In genomic region chr12:73997297-73998127, GRCm38 (mm10) we compare ENCODE assay signal across 8 mouse cellular contexts. TPM values are rescaled to one million over a fixed set of nuclear protein-coding genes. Genes with fewer than 3 reads are reported as not detected.
A peak's percentile ranks its signal among the peaks of the same experiment; 100 is the strongest.
DNase-seq lines count a peak whose midpoint lies in the region; ATAC-seq lines count a peak whose summit lies in the region.

Gene Syt16, plus strand, starts transcription at chr12:73997661.

- no peaks in the 10 kb centered on the region for H3K4me1 ChIP-seq in kidney, embryonic 14.5 days (ENCODE audit: control insufficient read depth, insufficient read depth, low read length)
- peaks cover 11% of the 10 kb centered on the region for H3K4me1 ChIP-seq in hindbrain, embryonic 10.5 days (replicated peaks)
- H3K4me1 ChIP-seq in limb, embryonic 11.5 days (ENCODE audit: control insufficient read depth, insufficient read depth, low read length) = 0 out of 2 replicates have a peak, but pooled peaks cover 3% of the 10 kb centered on the region

- H3K9ac ChIP-seq in kidney, embryonic 14.5 days (ENCODE audit: low read depth, low read length) = peak within 1 kb of the TSS; percentile 60
- peak within 1 kb of the TSS; percentile 69 for H3K9ac ChIP-seq in limb, embryonic 11.5 days (ENCODE audit: low read length)

- ATAC-seq in kidney, embryonic 14.5 days (ENCODE audit: low FRiP score, low TSS enrichment) = peak; percentile 57; the same call in 1 of the 2 replicates
- peak; percentile 47; the same call in 1 of the 2 replicates for ATAC-seq in limb, embryonic 11.5 days (ENCODE audit: insufficient number of reproducible peaks, low FRiP score, low TSS enrichment, low read depth)

- under 1% methylated on average over 56 of the region's 67 CpGs for WGBS in kidney, embryonic 14.5 days
- 1% methylated on average over 67 of the region's 67 CpGs for WGBS in hindbrain, embryonic 10.5 days
- under 1% methylated on average over 57 of the region's 67 CpGs for WGBS in limb, embryonic 11.5 days

- H3K36me3 ChIP-seq in kidney, embryonic 14.5 days (ENCODE audit: control insufficient read depth, insufficient read depth, low read length) = no peaks in the 10 kb centered on the region
- no peaks in the 10 kb centered on the region for H3K36me3 ChIP-seq in hindbrain, embryonic 10.5 days
- no peaks in the 10 kb centered on the region for H3K36me3 ChIP-seq in limb, embryonic 11.5 days (ENCODE audit: control insufficient read depth, insufficient read depth, low read length)

- DNase-seq in kidney, postnatal 14 days = no peak
- DNase-seq in cerebellum, postnatal 36 days = peak; percentile 19 to 37
- DNase-seq in hindbrain, embryonic 10.5 days (ENCODE audit: low spot score) = peak; percentile 33
- peak; percentile 49 for DNase-seq in limb, embryonic 11.5 days (ENCODE audit: low spot score)
- DNase-seq in right cerebral cortex, adult 18-20 months = peak; percentile 74
- no peak for DNase-seq in adrenal gland, adult 18-20 months (ENCODE audit: low spot score in 2 of 2)
- no peak for DNase-seq in adrenal gland, postnatal 4 days (ENCODE audit: low spot score in 2 of 2)

- H3K27ac ChIP-seq in kidney, embryonic 14.5 days (ENCODE audit: low read depth, low read length) = no peak within 1 kb of the TSS
- peak within 1 kb of the TSS; percentile 83 for H3K27ac ChIP-seq in hindbrain, embryonic 10.5 days
- H3K27ac ChIP-seq in limb, embryonic 11.5 days (replicated peaks; ENCODE audit: low read depth, low read length) = no peak within 1 kb of the TSS

- H3K4me2 ChIP-seq in kidney, embryonic 14.5 days (replicated peaks; ENCODE audit: low read depth, low read length) = peak within 1 kb of the TSS; percentile 98
- peak within 1 kb of the TSS; percentile 92 for H3K4me2 ChIP-seq in limb, embryonic 11.5 days (ENCODE audit: low read depth, severe bottlenecking)

- H3K4me3 ChIP-seq in kidney, embryonic 14.5 days (ENCODE audit: low read length) = peak within 1 kb of the TSS; percentile 55
- H3K4me3 ChIP-seq in hindbrain, embryonic 10.5 days = peak within 1 kb of the TSS; percentile 67
- peak within 1 kb of the TSS; percentile 46 for H3K4me3 ChIP-seq in limb, embryonic 11.5 days (ENCODE audit: low read depth, low read length)

- H3K27me3 ChIP-seq in kidney, embryonic 14.5 days (ENCODE audit: control insufficient read depth, insufficient read depth, low read length) = peaks cover 10% of the 10 kb centered on the region
- peaks cover 34% of the 10 kb centered on the region for H3K27me3 ChIP-seq in hindbrain, embryonic 10.5 days (ENCODE audit: insufficient read depth, poor library complexity, severe bottlenecking)
- peaks cover 19% of the 10 kb centered on the region for H3K27me3 ChIP-seq in limb, embryonic 11.5 days (ENCODE audit: control insufficient read depth, insufficient read depth, low read length)

- H3K9me3 ChIP-seq in kidney, embryonic 14.5 days (ENCODE audit: control insufficient read depth, low read length) = no peaks in the 10 kb centered on the region
- H3K9me3 ChIP-seq in hindbrain, embryonic 10.5 days = no peaks in the 10 kb centered on the region
- no peaks in the 10 kb centered on the region for H3K9me3 ChIP-seq in limb, embryonic 11.5 days (ENCODE audit: control insufficient read depth, low read length)

RNA-seq across cellular contexts. Expression of gene Syt16, which starts in this region (rescaled TPM):
- 0.24 and 1.2 TPM in 2 replicates for polyA plus RNA-seq in kidney, embryonic 14.5 days (2014; fragmentation: Nextera tagmentation; extraction: Ambion mirVana)
- 1.8 and 5.1 TPM in 2 replicates for polyA plus RNA-seq in hindbrain, embryonic 10.5 days (2016; fragmentation: Nextera tagmentation; extraction: Ambion mirVana)
- polyA plus RNA-seq in limb, embryonic 11.5 days (2014; fragmentation: Nextera tagmentation; extraction: Ambion mirVana) = 2.4 and 3.0 TPM in 2 replicates
- under 1 TPM; 0.30 to 0.32 TPM for total RNA-seq in adrenal gland, adult 18-20 months (2021)
- total RNA-seq in adrenal gland, postnatal 4 days (2021) = 1 to 10 TPM; 2.0 to 3.0 TPM

Comparison
In these comparisons a context has a peak if more than half of its experiments do, and no peak if none do; other contexts are left out.
1. DNase-seq: peak in cerebellum, postnatal 36 days (2 of 2), hindbrain, embryonic 10.5 days (single experiment), limb, embryonic 11.5 days (single experiment) and right cerebral cortex, adult 18-20 months (single experiment); none in kidney, postnatal 14 days (single experiment), adrenal gland, adult 18-20 months (0 of 2) and adrenal gland, postnatal 4 days (0 of 2).
2. Peak in every context shown above with its lines, with median percentiles within 50 percentile points of each other: H3K4me3 ChIP-seq.